Mouse (Mus musculus): ENCODE data around the gene Ccdc120.

GRCm38 (mm10) chrX:7778450-7779244, 27.9 kb upstream of the Ccdc120 start:
- TF ChIP-seq POLR2A (IDR thresholded peaks at IDR 0.05; ENCODE audit: insufficient read length, low read depth) = no peak
- no peak for TF ChIP-seq POLR2AphosphoS2 (IDR thresholded peaks at IDR 0.05; ENCODE audit: insufficient read length, low read depth)
- no peak for TF ChIP-seq USF1 (IDR thresholded peaks at IDR 0.05; ENCODE audit: low read depth)
- no peak for TF ChIP-seq TCF12 (IDR thresholded peaks at IDR 0.05; ENCODE audit: insufficient read depth, poor library complexity, severe bottlenecking)
- no peak for TF ChIP-seq CEBPB (IDR thresholded peaks at IDR 0.05; ENCODE audit: insufficient read depth, poor library complexity, severe bottlenecking)

All from myocyte (in vitro differentiated cells).